1 mouse cellular context compared by ENCODE assay signal in genomic region chr1:161918682-161919372, GRCm38 (mm10).
A peak's percentile ranks its signal among the peaks of the same experiment; 100 is the strongest.
TF ChIP-seq lines count a peak whose summit lies in the region.

No protein-coding gene starts in this region.

TF ChIP-seq in CH12.LX, 34 proteins besides CTCF, POLR2A, EP300 and RAD21 (continued from another document):
- TF ChIP-seq MEF2A (IDR thresholded peaks at IDR 0.05; ENCODE audit: borderline replicate concordance, low read depth, low read length), result peak; percentile 59; the same call in 1 of the 2 replicates
- peak; percentile 87 for TF ChIP-seq IRF4 (IDR thresholded peaks at IDR 0.05; ENCODE audit: low read depth, low read length)
- peak; percentile 70 for TF ChIP-seq ZNF384 (IDR thresholded peaks at IDR 0.05; ENCODE audit: low read depth, low read length)
- no peak; the same call in 1 of the 2 replicates for TF ChIP-seq ZKSCAN1 (IDR thresholded peaks at IDR 0.05; ENCODE audit: borderline replicate concordance, low read depth, low read length)
- peak; percentile 27; the same call in 1 of the 2 replicates for TF ChIP-seq JUN (IDR thresholded peaks at IDR 0.05; ENCODE audit: insufficient read depth, low read depth, low read length)
- no peak for TF ChIP-seq KAT2A (IDR thresholded peaks at IDR 0.05; ENCODE audit: insufficient replicate concordance, low read length)
- peak; percentile 62; the same call in 1 of the 2 replicates for TF ChIP-seq MAFK (IDR thresholded peaks at IDR 0.05; ENCODE audit: insufficient replicate concordance, low read length)
- TF ChIP-seq ELF1 (IDR thresholded peaks at IDR 0.05; ENCODE audit: low read depth, low read length), result peak; percentile 6; the same call in 1 of the 2 replicates
- peak; percentile 87 for TF ChIP-seq MAZ (IDR thresholded peaks at IDR 0.05; ENCODE audit: low read depth, low read length)
- TF ChIP-seq UBTF (IDR thresholded peaks at IDR 0.05; ENCODE audit: low read depth, low read length), result no peak
- TF ChIP-seq PAX5 (IDR thresholded peaks at IDR 0.05; ENCODE audit: low read length), result no peak
- 0 out of 2 replicates have a peak, but pooled peaks have one; percentile 13 for TF ChIP-seq USF2 (conservative IDR thresholded peaks at IDR 0.05; ENCODE audit: low read depth, low read length)
- peak; percentile 44 for TF ChIP-seq USF1 (IDR thresholded peaks at IDR 0.05; ENCODE audit: low read depth, low read length)
- peak; percentile 52; the same call in 1 of the 2 replicates for TF ChIP-seq MYC (IDR thresholded peaks at IDR 0.05; ENCODE audit: low read depth, low read length)
- no peak; the same call in 1 of the 2 replicates for TF ChIP-seq RCOR1 (conservative IDR thresholded peaks at IDR 0.05; ENCODE audit: low read depth, low read length)
- peak; percentile 60; the same call in 1 of the 2 replicates for TF ChIP-seq MAX (IDR thresholded peaks at IDR 0.05; ENCODE audit: low read length)
- no peak; the same call in 1 of the 2 replicates for TF ChIP-seq MXI1 (IDR thresholded peaks at IDR 0.05; ENCODE audit: low read depth, low read length)
- peak; percentile 80 for TF ChIP-seq BHLHE40 (IDR thresholded peaks at IDR 0.05; ENCODE audit: low read depth, low read length)
- TF ChIP-seq SIN3A (IDR thresholded peaks at IDR 0.05; ENCODE audit: low read length), result no peak
- TF ChIP-seq ZMIZ1 (IDR thresholded peaks at IDR 0.05; ENCODE audit: low read depth, low read length), result no peak
- peak; percentile 12 for TF ChIP-seq SMC3 (IDR thresholded peaks at IDR 0.05; ENCODE audit: low read depth, low read length)
- TF ChIP-seq NRF1 (IDR thresholded peaks at IDR 0.05; ENCODE audit: low read depth, low read length), result no peak
- TF ChIP-seq HCFC1 (IDR thresholded peaks at IDR 0.05; ENCODE audit: low read depth, low read length), result 0 out of 2 replicates have a peak, but pooled peaks have one; percentile 31
- no peak for TF ChIP-seq GABPA (IDR thresholded peaks at IDR 0.05; ENCODE audit: insufficient replicate concordance, low read depth, low read length)
- TF ChIP-seq CHD1 (IDR thresholded peaks at IDR 0.05; ENCODE audit: low read depth, low read length), result no peak
- no peak for TF ChIP-seq NELFE (IDR thresholded peaks at IDR 0.05; ENCODE audit: low read depth, low read length)
- TF ChIP-seq CHD2 (IDR thresholded peaks at IDR 0.05; ENCODE audit: low read length), result peak; percentile 90
- TF ChIP-seq E2F4 (IDR thresholded peaks at IDR 0.05; ENCODE audit: insufficient replicate concordance, low read depth, low read length), result no peak
- no peak for TF ChIP-seq POLR2AphosphoS2 (IDR thresholded peaks at IDR 0.05; ENCODE audit: low read depth, low read length)
- TF ChIP-seq ZC3H11A (IDR thresholded peaks at IDR 0.05; ENCODE audit: low read depth, low read length), result no peak
TF ChIP-seq in CH12.LX: peak in this region for 18.
